Mouse (Mus musculus) forebrain, embryonic 10.5 days (tissue): ENCODE measurements around the gene Clec4f. TPM values are rescaled to one million over a fixed set of nuclear protein-coding genes. Genes with fewer than 3 reads are reported as not detected.
"Not testable (repeated sequence)": the region's sequence is repeated elsewhere in the genome, so short reads cannot be mapped to it uniquely, and the experiment has no call there.

Experiments
- DNase-seq: peaks from one replicate; pipeline ENCODE4 v3.0.0-alpha.2; 2017; ENCODE audit warnings: low spot score; ENCODE audit errors: extremely low spot score
- H3K27ac ChIP-seq: fragments of 300-500 bp; sonication (generic); 2 replicates; pipeline ENCODE4 v1.5.1; 2016; ENCODE audit warnings: mild to moderate bottlenecking
- H3K27me3 ChIP-seq: fragments of 300-500 bp; sonication (generic); 2 replicates; pipeline ENCODE4 v1.6.1; 2016; ENCODE audit warnings: mild to moderate bottlenecking; ENCODE audit not compliant: poor library complexity, severe bottlenecking
- H3K36me3 ChIP-seq: fragments of 300-500 bp; sonication (generic); replicated peaks from 2 replicates; pipeline ENCODE4 v1.6.1; 2016; ENCODE audit warnings: mild to moderate bottlenecking, moderate library complexity
- H3K4me1 ChIP-seq: fragments of 300-500 bp; sonication (generic); 2 replicates; pipeline ENCODE4 v1.6.1; 2016
- H3K4me3 ChIP-seq: fragments of 300-500 bp; sonication (generic); 2 replicates; pipeline ENCODE4 v1.5.1; 2016; ENCODE audit warnings: mild to moderate bottlenecking, moderate library complexity
- H3K9me3 ChIP-seq: fragments of 300-500 bp; sonication (generic); 2 replicates; pipeline ENCODE4 v1.6.1; 2016; ENCODE audit warnings: mild to moderate bottlenecking, moderate library complexity
- WGBS: fragments of 180-500 bp; shearing (Covaris S2); methylation state at CpG from one replicate; pipeline ENCODE4 v1.1.7; 2016; 5-methylcytosine and 5-hydroxymethylcytosine counted together
- polyA plus RNA-seq: library from polyadenylated mRNA; unstranded; fragments of >200 nt; fragmentation: Nextera tagmentation; extraction: Ambion mirVana; gene quantifications from 2 replicates; pipeline ENCODE4 v1.2.1, GENCODE M21; 2016

Clec4f gene
- polyA plus RNA-seq, 1 experiment from 2014 or later, result not detected

DNA sequence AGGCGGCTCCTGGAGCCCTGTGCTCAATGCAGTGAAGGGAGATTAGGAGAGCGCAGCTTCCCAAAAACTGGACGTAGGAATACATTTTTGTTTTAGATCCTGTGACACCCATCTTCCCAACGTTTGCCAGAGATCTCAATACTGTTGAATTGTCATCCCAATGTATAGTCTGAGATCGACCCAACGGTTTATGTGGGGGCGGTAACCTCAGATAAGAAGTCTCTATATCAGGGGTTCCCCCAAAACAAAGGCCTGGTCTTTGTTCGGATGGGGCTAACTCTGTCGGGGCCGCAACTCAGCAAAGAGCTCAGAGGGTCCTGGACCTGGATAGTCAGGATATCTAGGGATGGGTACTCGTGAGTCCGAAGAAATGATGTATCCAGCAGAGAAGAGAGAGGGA, 37.0 kb upstream of the Clec4f start:
- Histone ChIP-seq H3K36me3 (no peaks in the 10 kb centered on the region), H3K4me3 (no peak overlapping the region), H3K9me3 (no peaks in the 10 kb centered on the region), H3K4me1 (peaks cover 5% of the 10 kb centered on the region; the same call in 1 of the 2 replicates), H3K27ac (no peak overlapping the region), H3K27me3 (peaks cover 90% of the 10 kb centered on the region)
- under 1% methylated on average over 12 of the region's 12 CpGs for WGBS
- no peak for DNase-seq

DNA sequence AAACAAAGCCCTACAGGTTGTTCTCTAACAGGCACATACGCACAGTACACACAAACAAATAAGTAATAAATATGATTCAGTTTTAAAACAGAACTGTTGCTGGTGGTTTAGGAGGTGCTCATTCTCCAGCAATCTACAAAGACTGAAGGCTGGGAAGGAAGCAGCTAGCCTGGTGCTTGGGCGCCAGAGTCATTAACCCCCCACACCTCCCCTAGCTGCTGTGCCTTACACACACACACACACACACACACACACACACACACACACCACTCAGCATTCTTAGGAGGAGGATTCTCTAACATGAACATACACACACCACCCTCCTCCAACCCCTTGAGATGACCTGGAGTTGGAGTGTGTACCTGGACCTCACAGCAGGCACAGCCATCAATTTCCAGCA, 34.9 kb upstream of the Clec4f start:
- H3K36me3 ChIP-seq, result no peaks in the 10 kb centered on the region
- no peak overlapping the region for H3K27ac ChIP-seq
- no peak for DNase-seq
- H3K4me1 ChIP-seq, result peaks cover 5% of the 10 kb centered on the region; the same call in 1 of the 2 replicates
- no peak overlapping the region for H3K4me3 ChIP-seq
- H3K9me3 ChIP-seq, result no peaks in the 10 kb centered on the region
- H3K27me3 ChIP-seq, result peaks cover 77% of the 10 kb centered on the region
- WGBS, result 56% methylated on average over 2 of the region's 2 CpGs

DNA sequence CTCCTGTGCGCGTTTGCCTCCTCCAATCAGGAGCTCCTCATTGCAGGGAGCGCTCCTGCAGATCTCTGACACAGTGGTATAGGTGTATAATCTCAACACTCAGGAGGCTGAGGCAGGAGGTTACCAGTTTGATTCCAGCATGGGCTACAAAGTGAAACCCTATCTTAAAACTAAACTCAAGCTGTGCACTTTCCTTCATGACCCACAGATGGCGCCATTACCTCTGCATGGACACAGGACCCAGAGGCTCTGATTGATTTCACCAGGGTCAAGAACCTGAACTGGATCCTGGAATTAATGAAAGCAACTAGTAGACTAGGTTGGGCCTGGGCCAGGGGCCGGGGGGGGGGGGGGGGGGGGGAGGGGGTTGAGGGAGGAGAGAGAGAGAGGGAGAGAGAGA, 34.3 kb upstream of the Clec4f start:
- Histone ChIP-seq H3K36me3 (no peaks in the 10 kb centered on the region), H3K4me1 (peaks cover 5% of the 10 kb centered on the region; the same call in 1 of the 2 replicates), H3K27me3 (peaks cover 77% of the 10 kb centered on the region), H3K4me3 (no peak overlapping the region), H3K27ac (no peak overlapping the region), H3K9me3 (no peaks in the 10 kb centered on the region)
- WGBS, result 22% methylated on average over 4 of the region's 5 CpGs
- DNase-seq, result no peak

DNA sequence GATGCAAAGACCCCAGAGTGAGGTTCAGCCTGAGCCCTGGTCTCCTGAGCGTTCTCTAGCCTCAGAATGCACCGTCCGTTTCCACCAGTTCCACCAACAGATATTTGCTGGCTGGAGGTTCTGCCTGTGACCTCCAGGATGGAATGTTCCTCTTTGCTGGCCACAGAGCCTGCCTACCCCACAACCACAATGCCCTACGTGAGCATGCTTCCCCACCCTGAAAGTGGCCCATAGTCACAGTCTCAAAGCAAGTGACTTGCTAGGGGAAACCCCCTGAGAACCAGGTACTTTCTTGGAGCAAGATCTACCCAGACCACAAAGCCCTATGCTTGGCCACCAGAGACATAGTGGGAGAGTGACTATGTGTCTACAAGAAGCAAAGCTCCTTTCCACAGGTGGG, 33.4 kb upstream of the Clec4f start:
- Histone ChIP-seq H3K27ac (no peak overlapping the region), H3K9me3 (no peaks in the 10 kb centered on the region), H3K4me1 (peaks cover 5% of the 10 kb centered on the region; the same call in 1 of the 2 replicates), H3K27me3 (peaks cover 75% of the 10 kb centered on the region), H3K4me3 (no peak overlapping the region), H3K36me3 (no peaks in the 10 kb centered on the region)
- 95% methylated on average over 4 of the region's 4 CpGs for WGBS
- DNase-seq, result no peak

DNA sequence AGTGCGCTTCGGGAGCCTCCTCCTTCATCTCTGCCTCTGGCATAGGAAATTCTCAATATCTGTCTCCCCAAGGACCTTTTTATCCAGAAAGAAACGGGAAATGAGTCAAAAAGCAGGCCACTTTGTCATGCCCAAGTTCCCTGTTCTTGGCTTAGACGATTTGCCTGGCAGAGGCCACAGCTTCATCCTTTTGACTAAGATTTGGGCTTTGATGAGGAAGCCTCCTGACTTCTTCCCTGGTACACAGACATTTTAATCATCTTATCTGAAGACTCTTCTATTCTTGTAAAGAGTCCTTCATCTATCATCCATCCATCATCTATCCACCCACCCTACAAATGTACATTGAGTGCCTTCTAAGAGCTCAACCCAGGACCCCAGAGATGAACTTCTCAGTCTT, 21.8 kb upstream of the Clec4f start, which contains the start of gene Cd207:
Gene Cd207, minus strand, starts transcription at position 101 of the 400 bp plus-strand sequence.
- Histone ChIP-seq H3K27ac (no peak within 1 kb of the TSS), H3K27me3 (0 out of 2 replicates have a peak, but pooled peaks cover 15% of the 10 kb centered on the region), H3K4me1 (no peaks in the 10 kb centered on the region), H3K4me3 (no peak within 1 kb of the TSS), H3K9me3 (no peaks in the 10 kb centered on the region), H3K36me3 (no peaks in the 10 kb centered on the region)
- WGBS, result 77% methylated on average over 4 of the region's 4 CpGs
- DNase-seq, result no peak

DNA sequence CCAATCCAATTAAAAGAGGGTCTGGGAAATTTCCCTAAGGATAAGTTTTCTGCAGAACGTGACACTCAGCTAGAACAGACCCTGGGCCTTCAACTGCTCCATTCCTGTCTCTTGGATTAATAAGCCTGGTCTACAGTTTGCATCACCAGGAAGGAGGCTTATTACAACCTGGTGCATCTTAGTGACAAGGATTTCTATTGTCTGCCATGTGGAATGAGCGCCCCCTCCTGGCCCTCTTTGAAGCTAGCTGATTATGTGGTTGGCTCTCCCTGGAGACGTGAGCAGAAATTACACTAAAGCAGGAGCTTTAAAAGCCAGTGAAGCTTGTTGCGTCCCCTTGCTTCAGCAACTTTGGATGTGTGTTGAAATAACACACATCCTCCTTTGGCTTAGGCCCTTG, 17.4 kb upstream of the Clec4f start:
- peak; percentile 77 for DNase-seq
- H3K4me3 ChIP-seq, result no peak overlapping the region
- 0 out of 2 replicates have a peak, but pooled peaks cover 4% of the 10 kb centered on the region for H3K27me3 ChIP-seq
- 8% methylated on average over 4 of the region's 4 CpGs for whole genome bisulfite sequencing
- no peak overlapping the region for H3K27ac ChIP-seq
- no peaks in the 10 kb centered on the region for H3K9me3 ChIP-seq
- no peaks in the 10 kb centered on the region for H3K36me3 ChIP-seq
- H3K4me1 ChIP-seq, result no peaks in the 10 kb centered on the region

DNA sequence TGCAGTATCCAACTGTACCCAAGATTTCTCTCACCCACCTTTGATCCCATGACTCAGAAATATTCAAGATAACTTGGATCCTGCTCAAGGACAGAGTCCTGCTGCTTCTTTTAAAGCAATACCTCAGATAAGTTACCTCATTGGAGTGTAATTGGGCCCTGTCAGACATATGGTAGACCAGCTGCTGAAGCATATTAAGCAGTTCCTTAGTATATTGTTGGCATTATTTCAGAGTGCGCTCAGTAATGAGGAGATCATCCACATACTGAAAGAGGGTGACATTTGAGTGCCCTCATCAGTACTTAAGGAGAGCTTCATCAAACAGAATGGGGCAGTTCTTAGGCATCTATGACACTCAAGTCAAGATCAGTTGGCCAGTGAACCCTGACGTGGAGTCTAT, 9.0 kb upstream of the Clec4f start:
- no peak overlapping the region for H3K4me3 ChIP-seq
- no peaks in the 10 kb centered on the region for H3K36me3 ChIP-seq
- no peak for DNase-seq
- WGBS, result 90% methylated on average over 2 of the region's 2 CpGs
- H3K4me1 ChIP-seq, result peaks cover 10% of the 10 kb centered on the region
- H3K27ac ChIP-seq, result no peak overlapping the region
- H3K27me3 ChIP-seq, result no peaks in the 10 kb centered on the region
- no peaks in the 10 kb centered on the region for H3K9me3 ChIP-seq

DNA sequence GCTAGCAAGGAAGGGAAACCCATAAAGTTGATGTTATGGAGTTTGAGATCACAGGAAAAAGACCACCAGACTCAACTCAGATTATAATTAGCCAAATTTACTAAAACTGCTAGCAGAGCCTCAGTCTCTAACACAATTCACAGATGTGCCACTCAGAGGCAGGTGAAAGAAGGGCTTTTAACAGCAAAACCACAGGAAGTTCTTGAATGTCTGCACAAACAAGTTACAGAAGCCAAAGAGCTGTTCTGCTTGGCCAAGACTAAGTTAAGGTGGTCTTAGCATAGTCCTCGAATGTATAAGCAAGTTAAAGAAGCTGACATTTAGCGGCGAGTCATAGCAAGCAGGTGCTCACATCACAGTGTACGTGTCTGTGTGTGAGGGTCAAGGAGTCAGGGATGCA, 4.8 kb upstream of the Clec4f start:
- Histone ChIP-seq H3K27me3 (no peaks in the 10 kb centered on the region), H3K36me3 (no peaks in the 10 kb centered on the region), H3K4me1 (no peaks in the 10 kb centered on the region), H3K9me3 (no peaks in the 10 kb centered on the region), H3K4me3 (no peak overlapping the region), H3K27ac (no peak overlapping the region)
- DNase-seq, result no peak
- 82% methylated on average over 4 of the region's 4 CpGs for WGBS

DNA sequence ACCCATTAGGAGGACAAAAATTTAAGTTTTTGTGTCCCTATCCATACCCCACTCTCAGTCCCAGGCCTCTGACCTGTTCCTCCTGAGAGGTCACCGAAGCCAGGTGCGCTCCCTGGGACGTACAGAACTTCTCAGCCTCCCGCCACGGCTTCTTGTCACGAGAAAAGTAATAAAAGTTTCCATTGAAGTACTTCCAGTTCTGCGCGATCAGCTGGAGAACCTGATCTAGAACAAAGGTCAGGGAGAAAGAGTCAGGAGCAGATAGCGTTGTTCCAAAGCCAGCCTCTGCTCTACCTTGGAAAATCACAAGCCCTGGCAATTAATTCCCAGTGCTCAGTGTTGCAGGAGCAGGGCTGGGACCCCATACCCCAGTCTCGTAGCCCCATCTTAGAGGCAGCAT, 9.3 kb downstream of the Clec4f start:
- Histone ChIP-seq H3K27me3 (no peaks in the 10 kb centered on the region), H3K36me3 (no peaks in the 10 kb centered on the region), H3K9me3 (no peaks in the 10 kb centered on the region), H3K4me1 (no peaks in the 10 kb centered on the region), H3K4me3 (no peak overlapping the region), H3K27ac (no peak overlapping the region)
- 92% methylated on average over 10 of the region's 10 CpGs for WGBS
- DNase-seq, result no peak

DNA sequence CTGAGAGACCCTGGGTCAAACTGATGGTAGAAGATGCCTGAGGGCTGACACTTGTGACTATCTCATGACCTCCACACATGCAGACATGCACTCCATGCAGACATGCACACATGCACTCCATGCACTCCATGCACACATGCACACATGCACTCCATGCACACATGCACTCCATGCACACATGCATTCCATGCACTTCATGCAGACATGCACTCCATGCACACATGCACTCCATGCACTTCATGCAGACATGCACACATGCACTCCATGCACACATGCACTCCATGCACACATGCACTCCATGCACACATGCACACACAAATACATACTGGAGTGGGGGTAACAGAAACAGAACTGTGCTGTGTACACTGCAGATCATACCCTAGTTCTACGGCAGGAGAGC, 20.7 kb downstream of the Clec4f start:
- Histone ChIP-seq H3K9me3 (no peaks in the 10 kb centered on the region), H3K27ac (no peak overlapping the region), H3K36me3 (no peaks in the 10 kb centered on the region), H3K27me3 (no peaks in the 10 kb centered on the region), H3K4me3 (no peak overlapping the region), H3K4me1 (no peaks in the 10 kb centered on the region)
- WGBS, result 88% methylated on average over 1 of the region's 1 CpGs
- no peak for DNase-seq

DNA sequence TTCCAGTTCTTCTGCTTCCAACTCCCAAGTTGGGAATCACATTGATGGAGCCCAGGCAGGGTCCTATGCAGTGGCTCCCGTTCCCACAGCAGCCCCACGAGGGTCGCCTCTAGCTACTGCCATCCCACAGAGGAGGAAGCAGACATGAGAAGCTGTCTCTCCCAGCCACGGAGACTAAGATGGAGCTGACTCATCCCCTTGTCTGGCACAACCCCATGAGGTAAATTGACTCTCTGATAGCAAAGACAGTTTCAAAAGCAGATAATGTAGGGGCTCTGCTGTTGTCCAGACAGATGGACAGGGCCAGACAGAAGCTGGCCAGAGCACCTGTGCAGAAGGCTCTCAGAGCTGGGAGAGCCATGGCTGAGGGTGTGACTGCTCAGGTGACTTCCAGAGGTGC, 21.4 kb downstream of the Clec4f start:
- not testable (repeated sequence) for H3K27ac ChIP-seq, H3K4me3 ChIP-seq, H3K4me1 ChIP-seq, H3K9me3 ChIP-seq, DNase-seq, H3K27me3 ChIP-seq, H3K36me3 ChIP-seq
- WGBS, result 80% methylated on average over 4 of the region's 4 CpGs

DNA sequence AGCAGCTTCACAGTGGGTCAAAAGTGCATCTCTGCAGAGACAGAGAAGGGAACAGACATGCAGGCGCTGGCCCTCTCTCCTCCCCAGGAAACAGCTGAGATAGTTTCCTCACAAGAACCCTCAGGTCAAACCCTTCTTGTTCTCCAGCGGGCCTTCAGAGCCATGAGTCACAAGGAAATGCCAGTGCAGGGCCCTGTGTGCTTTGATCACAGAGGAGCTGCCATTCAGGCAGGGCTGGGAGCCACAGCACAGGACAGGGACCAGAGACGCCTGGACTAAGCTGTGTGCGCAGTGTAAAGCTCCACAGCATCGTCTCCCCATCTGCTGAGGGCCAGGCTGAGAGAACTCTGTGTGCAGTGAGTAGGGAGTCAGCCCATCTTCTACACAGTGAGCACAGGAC, 21.9 kb downstream of the Clec4f start:
- H3K4me1 ChIP-seq, H3K4me3 ChIP-seq, H3K36me3 ChIP-seq, H3K9me3 ChIP-seq, H3K27ac ChIP-seq, H3K27me3 ChIP-seq, DNase-seq: not testable (repeated sequence)
- 66% methylated on average over 5 of the region's 5 CpGs for WGBS

DNA sequence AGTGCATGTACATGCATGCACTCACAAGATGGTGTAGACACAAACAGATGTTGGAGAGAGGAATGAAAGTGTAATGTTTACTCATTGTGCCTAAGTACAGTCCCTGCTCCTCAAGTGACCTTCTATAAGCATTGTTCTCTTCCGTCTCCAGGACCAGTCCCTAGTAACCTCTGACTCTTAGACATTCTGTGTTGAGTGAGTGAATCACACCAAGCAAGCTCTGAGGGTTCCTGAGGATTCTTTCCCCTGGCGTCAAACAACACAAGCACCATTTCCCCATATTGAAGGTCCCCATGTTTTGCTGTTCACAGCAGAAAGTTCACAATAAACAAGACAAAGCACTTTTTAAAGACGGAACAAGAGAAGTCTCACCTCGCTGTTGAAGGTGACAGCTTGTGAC, 24.2 kb downstream of the Clec4f start:
- no peak overlapping the region for H3K27ac ChIP-seq
- H3K27me3 ChIP-seq, result no peaks in the 10 kb centered on the region; the same call in 1 of the 2 replicates
- 87% methylated on average over 4 of the region's 4 CpGs for WGBS
- DNase-seq, result no peak
- H3K9me3 ChIP-seq, result no peaks in the 10 kb centered on the region
- H3K36me3 ChIP-seq, result no peaks in the 10 kb centered on the region
- no peak overlapping the region for H3K4me3 ChIP-seq
- no peaks in the 10 kb centered on the region for H3K4me1 ChIP-seq

DNA sequence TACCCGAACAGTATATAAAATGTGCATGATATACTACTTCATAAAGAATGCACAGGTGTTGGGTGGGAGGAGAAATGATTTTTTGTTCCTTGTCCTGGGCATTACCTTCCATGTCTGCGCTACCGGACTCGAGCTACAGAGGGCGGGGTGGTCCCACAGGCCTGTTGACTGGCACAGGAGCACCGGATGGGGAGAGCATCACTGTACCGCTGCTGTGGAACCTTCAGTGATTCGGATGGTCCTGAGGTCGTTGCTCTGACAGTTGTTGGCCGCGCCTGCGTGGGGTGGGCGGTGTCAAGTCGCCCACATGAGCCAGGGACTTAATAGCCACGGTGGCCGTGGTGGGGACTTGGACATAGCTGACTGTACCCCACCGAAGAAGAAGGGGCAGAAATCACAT, 29.2 kb downstream of the Clec4f start:
- Histone ChIP-seq H3K4me1 (no peaks in the 10 kb centered on the region), H3K27ac (no peak overlapping the region), H3K9me3 (no peaks in the 10 kb centered on the region), H3K4me3 (no peak overlapping the region), H3K36me3 (no peaks in the 10 kb centered on the region), H3K27me3 (no peaks in the 10 kb centered on the region; the same call in 1 of the 2 replicates)
- no peak for DNase-seq
- WGBS, result 61% methylated on average over 17 of the region's 17 CpGs
